Mouse (Mus musculus) erythroblast, adult 5-6 weeks (primary cell): Measurements from ENCODE around the gene Kank1. TPM values are rescaled to one million over a fixed set of nuclear protein-coding genes. Genes with fewer than 3 reads are reported as not detected.

Experiments used
- ATAC-seq: replicated peaks from 2 replicates; pipeline ENCODE4 v1.8.0; 2016; ENCODE audit warnings: moderate number of reproducible peaks, mild to moderate bottlenecking, moderate TSS enrichment, inconsistent platforms; ENCODE audit not compliant: poor library complexity, low FRiP score, severe bottlenecking
- total RNA-seq, 2 experiments: library from RNA; stranded (forward) in 1 of 2; stranded (reverse) in 1 of 2; fragments of 150-400 nt in 1 of 2; fragments of 200-764, 138-1000 nt in 1 of 2; gene quantifications; 2 replicates each; pipeline versions ENCODE4 v1.2.3 to v1.2.4; 2015 to 2017; ENCODE audit warnings: low replicate concordance in 2 of 2

The Kank1 gene
- total RNA-seq, 2 experiments from 2014 or later: 3.1 TPM; not detected in 1

- ATAC-seq: no peak
Measured at GRCm38 (mm10) chr19:25306277-25306676, 69.5 kb downstream of the Kank1 start.

GRCm38 (mm10) chr19:25308156-25308555, 71.4 kb downstream of the Kank1 start:
- no peak for ATAC-seq

GRCm38 (mm10) chr19:25308763-25309162, 72.0 kb downstream of the Kank1 start:
- no peak for ATAC-seq

- no peak for ATAC-seq
Measured at GRCm38 (mm10) chr19:25310989-25311388, 74.2 kb downstream of the Kank1 start.

GRCm38 (mm10) chr19:25311626-25312025, 74.9 kb downstream of the Kank1 start:
- ATAC-seq: no peak

- no peak for ATAC-seq
Measured at GRCm38 (mm10) chr19:25315458-25315889, 78.7 kb downstream of the Kank1 start.

GRCm38 (mm10) chr19:25315993-25316392, 79.2 kb downstream of the Kank1 start:
- no peak for ATAC-seq

GRCm38 (mm10) chr19:25324265-25324664, 87.5 kb downstream of the Kank1 start:
- ATAC-seq: no peak

- no peak for ATAC-seq
Measured at GRCm38 (mm10) chr19:25325113-25326001, 88.6 kb downstream of the Kank1 start.

- no peak for ATAC-seq
Measured at GRCm38 (mm10) chr19:25326002-25326300, 89.2 kb downstream of the Kank1 start.

GRCm38 (mm10) chr19:25327633-25328032, 90.9 kb downstream of the Kank1 start:
- no peak for ATAC-seq

- peak; percentile 67; the same call in 1 of the 2 replicates for ATAC-seq
Measured at GRCm38 (mm10) chr19:25334360-25334759, 97.6 kb downstream of the Kank1 start.

- ATAC-seq: no peak
Measured at GRCm38 (mm10) chr19:25336731-25337130, 100.0 kb downstream of the Kank1 start.

- no peak for ATAC-seq
Measured at GRCm38 (mm10) chr19:25340630-25341620, 104.2 kb downstream of the Kank1 start.

- ATAC-seq: no peak
Measured at GRCm38 (mm10) chr19:25342026-25342425, 105.3 kb downstream of the Kank1 start.

GRCm38 (mm10) chr19:25343657-25344322, 107.0 kb downstream of the Kank1 start:
- no peak for ATAC-seq

GRCm38 (mm10) chr19:25344371-25344770, 107.6 kb downstream of the Kank1 start:
- no peak for ATAC-seq

- ATAC-seq: no peak
Measured at GRCm38 (mm10) chr19:25345972-25346371, 109.2 kb downstream of the Kank1 start.

- no peak for ATAC-seq
Measured at GRCm38 (mm10) chr19:25347515-25347914, 110.7 kb downstream of the Kank1 start.
